Mouse (Mus musculus) MEL (cell line): Measurements from ENCODE around the gene Psors1c2. TPM values are rescaled to one million over a fixed set of nuclear protein-coding genes. Genes with fewer than 3 reads are reported as not detected.

Experiments
- DNase-seq: peaks from one replicate; pipeline ENCODE4 v3.0.0; 2011; ENCODE audit warnings: low read depth, low spot score
- H3K27ac ChIP-seq: 2 replicates; pipeline ENCODE4 v1.5.1; 2012; ENCODE audit warnings: low read depth, mild to moderate bottlenecking, control low read depth, low read length, moderate library complexity; ENCODE audit not compliant: control insufficient read depth
- H3K27me3 ChIP-seq, 2 experiments: fragments of 150-350 bp in 1 of 2; sonication (generic) in 1 of 2; 2 replicates each; pipeline ENCODE4 v1.6.1; 2012; ENCODE audit warnings: low read length in 2 of 2, mild to moderate bottlenecking in 2 of 2, improper control_type of control experiment in 1 of 2, moderate library complexity in 1 of 2; ENCODE audit not compliant: insufficient read depth in 2 of 2, control insufficient read depth in 1 of 2
- H3K36me3 ChIP-seq, 2 experiments: 2 replicates each; pipeline ENCODE4 v1.6.1; 2012 to 2014; ENCODE audit warnings: low read length in 2 of 2, improper control_type of control experiment in 1 of 2, inconsistent platforms in 1 of 2, mild to moderate bottlenecking in 1 of 2; ENCODE audit not compliant: insufficient read depth in 2 of 2, control insufficient read depth in 1 of 2
- H3K4me1 ChIP-seq, 2 experiments: fragments of 150-350 bp in 1 of 2; sonication (generic) in 1 of 2; 2 replicates each; pipeline ENCODE4 v1.6.1; 2012; ENCODE audit warnings: low read length in 2 of 2, improper control_type of control experiment in 1 of 2, mild to moderate bottlenecking in 1 of 2; ENCODE audit not compliant: insufficient read depth in 2 of 2, control insufficient read depth in 1 of 2
- H3K4me3 ChIP-seq, 2 experiments: fragments of 150-350 bp in 1 of 2; sonication (generic) in 1 of 2; 2 replicates each; pipeline ENCODE4 v1.5.1; 2012; ENCODE audit warnings: low read depth in 2 of 2, low read length in 2 of 2, mild to moderate bottlenecking in 2 of 2, moderate library complexity in 2 of 2, control low read depth in 1 of 2, improper control_type of control experiment in 1 of 2; ENCODE audit not compliant: control insufficient read depth in 1 of 2, insufficient read depth in 1 of 2
- H3K79me2 ChIP-seq: 2 replicates; pipeline ENCODE4 v1.6.1; 2012; ENCODE audit warnings: mild to moderate bottlenecking, low read length, moderate library complexity; ENCODE audit not compliant: control insufficient read depth, poor library complexity, insufficient read depth
- H3K9ac ChIP-seq: 2 replicates; pipeline ENCODE4 v1.6.1; 2012; ENCODE audit warnings: low read depth, mild to moderate bottlenecking, control low read depth, low read length, moderate library complexity; ENCODE audit not compliant: control insufficient read depth, poor library complexity, severe bottlenecking
- H3K9me3 ChIP-seq: fragments of 150-350 bp; sonication (generic); replicated peaks from 2 replicates; pipeline ENCODE4 v1.6.1; 2012; ENCODE audit warnings: mild to moderate bottlenecking, low read length, improper control_type of control experiment, moderate library complexity; ENCODE audit not compliant: insufficient read depth
- CHD1 ChIP-seq: IDR thresholded peaks from 2 replicates; pipeline ENCODE4 v1.6.1; 2012; ENCODE audit warnings: low read depth, mild to moderate bottlenecking, inconsistent platforms, low read length, improper control_type of control experiment
- CHD2 ChIP-seq: IDR thresholded peaks from 2 replicates; pipeline ENCODE4 v1.6.1; 2011; ENCODE audit warnings: low read length, improper control_type of control experiment
- E2F4 ChIP-seq: IDR thresholded peaks from 2 replicates; pipeline ENCODE4 v1.6.1; 2011; ENCODE audit warnings: low read depth, low read length, improper control_type of control experiment, borderline replicate concordance
- ELF1 ChIP-seq: IDR thresholded peaks from 2 replicates; pipeline ENCODE4 v1.6.1; 2014; ENCODE audit warnings: low read depth, mild to moderate bottlenecking, inconsistent platforms, low read length, improper control_type of control experiment, moderate library complexity
- EP300 ChIP-seq, 2 experiments: IDR thresholded peaks; 2 replicates each; pipeline ENCODE4 v1.6.1; 2011; ENCODE audit warnings: improper control_type of control experiment in 2 of 2, low read length in 2 of 2, low read depth in 1 of 2, mild to moderate bottlenecking in 1 of 2
- GABPA ChIP-seq: IDR thresholded peaks from 2 replicates; pipeline ENCODE4 v1.6.1; 2012; ENCODE audit warnings: low read depth, mild to moderate bottlenecking, inconsistent platforms, low read length, improper control_type of control experiment, moderate library complexity
- JUND ChIP-seq: IDR thresholded peaks from 2 replicates; pipeline ENCODE4 v1.6.1; 2011; ENCODE audit warnings: low read depth, mild to moderate bottlenecking, improper control_type of control experiment, low read length
- MAFK ChIP-seq: IDR thresholded peaks from 2 replicates; pipeline ENCODE4 v1.6.1; 2011; ENCODE audit warnings: low read depth, mild to moderate bottlenecking, low read length, improper control_type of control experiment, borderline replicate concordance
- MEF2A ChIP-seq: IDR thresholded peaks from 2 replicates; pipeline ENCODE4 v1.6.1; 2014; ENCODE audit warnings: low read depth, mild to moderate bottlenecking, inconsistent platforms, low read length, improper control_type of control experiment; ENCODE audit not compliant: poor library complexity, insufficient replicate concordance, severe bottlenecking; ENCODE audit errors: extremely low read depth
- MXI1 ChIP-seq: IDR thresholded peaks from 2 replicates; pipeline ENCODE4 v1.6.1; 2011; ENCODE audit warnings: mild to moderate bottlenecking, low read depth, low read length, improper control_type of control experiment
- MYB ChIP-seq: IDR thresholded peaks from 2 replicates; pipeline ENCODE4 v1.6.1; 2011; ENCODE audit warnings: mild to moderate bottlenecking, low read depth, low read length, improper control_type of control experiment
- MYC ChIP-seq: IDR thresholded peaks from 2 replicates; pipeline ENCODE4 v1.6.1; 2011; ENCODE audit warnings: low read depth, mild to moderate bottlenecking, low read length, improper control_type of control experiment, moderate library complexity
- NELFE ChIP-seq: IDR thresholded peaks from 2 replicates; pipeline ENCODE4 v1.6.1; 2011; ENCODE audit warnings: low read depth, low read length, improper control_type of control experiment
- POLR2A ChIP-seq, 2 experiments: IDR thresholded peaks; 2 replicates each; pipeline ENCODE4 v1.6.1; 2011 to 2012; ENCODE audit warnings: low read length in 2 of 2, mild to moderate bottlenecking in 2 of 2, control low read depth in 1 of 2, improper control_type of control experiment in 1 of 2, low read depth in 1 of 2, moderate library complexity in 1 of 2; ENCODE audit not compliant: control insufficient read depth in 1 of 2, insufficient read depth in 1 of 2, poor library complexity in 1 of 2
- POLR2AphosphoS2 ChIP-seq: IDR thresholded peaks from 2 replicates; pipeline ENCODE4 v1.6.1; 2011; ENCODE audit warnings: low read length, improper control_type of control experiment
- POLR2AphosphoS5 ChIP-seq: IDR thresholded peaks from 2 replicates; pipeline ENCODE4 v1.6.1; 2012; ENCODE audit warnings: low read depth, borderline replicate concordance, mild to moderate bottlenecking, inconsistent platforms, low read length, moderate library complexity, mixed read lengths
- RAD21 ChIP-seq: IDR thresholded peaks from 2 replicates; pipeline ENCODE4 v1.6.1; 2011; ENCODE audit warnings: mild to moderate bottlenecking, low read depth, low read length, improper control_type of control experiment
- RCOR1 ChIP-seq: IDR thresholded peaks from 2 replicates; pipeline ENCODE4 v1.6.1; 2012; ENCODE audit warnings: low read depth, mild to moderate bottlenecking, inconsistent platforms, low read length, improper control_type of control experiment
- TBP ChIP-seq: IDR thresholded peaks from 2 replicates; pipeline ENCODE4 v1.8.0; 2011; ENCODE audit warnings: low read depth, low read length, improper control_type of control experiment
- UBTF ChIP-seq: IDR thresholded peaks from 2 replicates; pipeline ENCODE4 v1.6.1; 2012; ENCODE audit warnings: low read depth, mild to moderate bottlenecking, inconsistent platforms, low read length, improper control_type of control experiment, moderate library complexity, borderline replicate concordance; ENCODE audit not compliant: insufficient read depth
- USF1 ChIP-seq: IDR thresholded peaks from 2 replicates; pipeline ENCODE4 v1.6.1; 2014; ENCODE audit warnings: low read depth, mild to moderate bottlenecking, inconsistent platforms, low read length, improper control_type of control experiment, moderate library complexity
- USF2 ChIP-seq, 2 experiments: IDR thresholded peaks; 2 replicates each; pipeline ENCODE4 v1.6.1; 2011 to 2012; ENCODE audit warnings: improper control_type of control experiment in 2 of 2, low read length in 2 of 2, borderline replicate concordance in 1 of 2, inconsistent platforms in 1 of 2, low read depth in 1 of 2, mild to moderate bottlenecking in 1 of 2; ENCODE audit not compliant: insufficient read depth in 1 of 2
- ZKSCAN1 ChIP-seq: IDR thresholded peaks from 2 replicates; pipeline ENCODE4 v1.6.1; 2012; ENCODE audit warnings: low read depth, mild to moderate bottlenecking, inconsistent platforms, low read length, improper control_type of control experiment, moderate library complexity
- ZNF384 ChIP-seq: IDR thresholded peaks from 2 replicates; pipeline ENCODE4 v1.6.1; 2012; ENCODE audit warnings: low read depth, mild to moderate bottlenecking, inconsistent platforms, low read length, improper control_type of control experiment
- polyA plus RNA-seq, 2 experiments: library from polyadenylated mRNA; stranded (reverse) in 1 of 2; unstranded in 1 of 2; fragments of >175 nt in 1 of 2; fragments of >200 nt in 1 of 2; gene quantifications; 2 replicates each; pipeline versions ENCODE4 v1.2.1 to v1.2.4; 2012; ENCODE audit warnings: low replicate concordance in 2 of 2, low read depth in 1 of 2; ENCODE audit not compliant: insufficient read length in 2 of 2, insufficient read depth in 1 of 2, missing spikeins in 1 of 2
- total RNA-seq: library from RNA; depleted of rRNA; stranded (reverse); fragments of 300-350 nt; gene quantifications from 2 replicates; pipeline ENCODE4 v1.2.3, GENCODE M21; 2012

Gene Psors1c2
- total and polyA plus RNA-seq, 3 experiments: 0.27 to 1.3 TPM; not detected in 1

DNA sequence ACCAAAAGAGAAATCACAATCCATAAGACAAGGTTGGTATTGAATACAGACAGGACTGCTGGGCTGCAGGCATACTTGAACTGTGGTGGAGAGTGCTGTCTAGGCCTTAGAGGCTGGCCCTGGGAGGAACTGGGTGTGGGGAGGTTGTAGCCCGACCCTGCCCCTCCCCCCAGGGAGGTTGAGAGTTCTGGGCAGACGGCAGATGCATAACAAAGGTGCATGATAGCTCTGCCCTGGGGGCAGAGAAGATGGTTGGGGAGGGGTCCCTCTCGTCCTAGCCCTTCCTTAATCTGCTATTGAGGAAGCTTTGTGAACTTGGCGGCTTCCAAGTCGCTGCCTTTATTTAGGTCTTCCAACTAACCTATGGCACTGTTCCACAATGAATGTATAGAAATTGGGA, 29.2 kb upstream of the Psors1c2 start:
- Histone ChIP-seq H3K79me2 (no peaks in the 10 kb centered on the region), H3K4me1 (0 out of 4 replicates have a peak, but pooled peaks cover 0 to 2% of the 10 kb centered on the region in 2 experiments), H3K9ac (no peak overlapping the region)
- TF ChIP-seq MYC (no peak), ZKSCAN1 (no peak), EP300 (IDR thresholded peaks at IDR 0.05; ENCODE audit: low read depth in 1 of 2, low read length in 2 of 2) (no peak), MAFK (no peak), RCOR1 (no peak), MYB (no peak), GABPA (no peak), ZNF384 (no peak), CHD1 (no peak), POLR2AphosphoS5 (no peak), POLR2AphosphoS2 (no peak), USF1 (no peak), RAD21 (no peak), E2F4 (no peak)
- TF ChIP-seq, all 39 proteins: peak for 0
- Histone ChIP-seq H3K36me3 (no peaks in the 10 kb centered on the region), H3K27ac (no peak overlapping the region), H3K4me3 (no peak overlapping the region), H3K27me3 (no peaks in the 10 kb centered on the region; a peak in 1 of 4 replicates), H3K9me3 (no peaks in the 10 kb centered on the region)
- no peak for DNase-seq

DNA sequence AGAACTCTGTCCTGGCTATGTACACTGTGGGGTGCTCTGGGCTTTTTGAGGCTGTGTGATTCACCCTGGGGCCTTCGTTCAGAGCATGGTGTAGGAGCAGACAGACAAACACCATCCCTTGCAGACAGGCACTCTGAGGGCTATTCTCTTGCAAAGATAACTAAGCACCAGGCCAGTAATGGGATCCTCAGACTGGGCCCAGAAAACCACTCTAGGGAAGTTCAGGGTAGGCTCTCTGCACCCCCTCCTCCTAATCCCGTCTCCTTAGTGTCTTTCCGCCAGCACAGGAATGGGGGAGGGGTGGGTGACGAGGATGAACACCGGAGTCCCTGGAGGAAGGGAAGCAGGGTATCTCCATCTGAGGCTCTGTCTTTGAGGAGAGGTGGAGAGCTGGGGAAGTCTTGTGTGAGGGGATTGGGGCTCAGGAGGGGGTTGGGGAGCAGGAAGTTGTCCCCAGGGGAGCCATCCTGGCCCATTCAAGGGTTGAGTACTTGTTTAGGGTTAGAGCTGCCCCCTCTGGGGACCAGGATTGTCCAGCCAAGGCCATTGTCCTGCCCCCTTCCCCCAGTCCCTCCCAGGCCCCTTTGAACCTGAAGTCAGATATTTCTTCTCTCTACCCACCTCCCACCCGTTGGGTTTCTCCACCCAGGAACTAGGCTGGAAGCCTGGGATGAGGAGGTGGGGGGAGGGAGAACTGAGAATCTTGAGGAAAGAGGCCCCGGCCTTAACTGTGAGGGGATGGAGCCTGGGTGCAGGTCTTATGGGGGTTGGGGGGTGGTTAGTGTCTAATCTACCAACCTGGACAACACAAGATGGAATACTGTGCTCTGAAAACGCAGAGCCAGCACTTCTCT, 28.1 kb upstream of the Psors1c2 start:
- Histone ChIP-seq H3K9me3 (no peaks in the 10 kb centered on the region), H3K9ac (no peak overlapping the region), H3K4me3 (no peak overlapping the region), H3K27me3 (no peaks in the 10 kb centered on the region; a peak in 1 of 4 replicates), H3K27ac (no peak overlapping the region), H3K79me2 (no peaks in the 10 kb centered on the region), H3K4me1 (no peaks in the 10 kb centered on the region), H3K36me3 (no peaks in the 10 kb centered on the region)
- DNase-seq: no peak
- no peak for TF ChIP-seq POLR2A (IDR thresholded peaks at IDR 0.05; ENCODE audit: control insufficient read depth in 1 of 2, insufficient read depth in 1 of 2, low read depth in 1 of 2, low read length in 2 of 2, poor library complexity in 1 of 2)
- TF ChIP-seq ZNF384: no peak
- no peak for TF ChIP-seq ELF1
- TF ChIP-seq TBP: no peak
- no peak for TF ChIP-seq USF2 (IDR thresholded peaks at IDR 0.05; ENCODE audit: borderline replicate concordance in 1 of 2, insufficient read depth in 1 of 2, low read depth in 1 of 2, low read length in 2 of 2)
- no peak for TF ChIP-seq CHD2
- TF ChIP-seq NELFE: no peak
- no peak for TF ChIP-seq UBTF
- TF ChIP-seq ZKSCAN1: no peak
- TF ChIP-seq MAFK: no peak
- TF ChIP-seq MEF2A: no peak
- TF ChIP-seq MXI1: no peak
- no peak for TF ChIP-seq JUND
